Mouse (Mus musculus) forebrain, embryonic 13.5 days (tissue): ENCODE results near the gene Zfp933. TPM values are rescaled to one million over a fixed set of nuclear protein-coding genes. Genes with fewer than 3 reads are reported as not detected.
"Not testable (repeated sequence)": the region's sequence is repeated elsewhere in the genome, so short reads cannot be mapped to it uniquely, and the experiment has no call there.

Experiments
- ATAC-seq: fragments of 200-750 bp; cut with Nextera tagmentation; 2 replicates; pipeline ENCODE4 v1.8.0; 2017
- H3K27ac ChIP-seq: fragments of 300-500 bp; sonication (generic); 2 replicates; pipeline ENCODE4 v1.5.1; 2015; ENCODE audit warnings: inconsistent platforms, mild to moderate bottlenecking, moderate library complexity
- H3K27me3 ChIP-seq: fragments of 300-500 bp; sonication (generic); 2 replicates; pipeline ENCODE4 v1.6.1; 2015; ENCODE audit warnings: mild to moderate bottlenecking, inconsistent platforms
- H3K36me3 ChIP-seq: fragments of 300-500 bp; sonication (generic); 2 replicates; pipeline ENCODE4 v1.6.1; 2015; ENCODE audit warnings: mild to moderate bottlenecking, inconsistent platforms; ENCODE audit not compliant: poor library complexity, severe bottlenecking
- H3K4me1 ChIP-seq: fragments of 300-500 bp; sonication (generic); 2 replicates; pipeline ENCODE4 v1.6.1; 2015; ENCODE audit warnings: inconsistent platforms
- H3K4me2 ChIP-seq: fragments of 300-500 bp; sonication (generic); 2 replicates; pipeline ENCODE4 v1.6.1; 2015; ENCODE audit warnings: inconsistent platforms, mild to moderate bottlenecking, moderate library complexity
- H3K4me3 ChIP-seq: fragments of 300-500 bp; sonication (generic); 2 replicates; pipeline ENCODE4 v1.5.1; 2015; ENCODE audit warnings: mild to moderate bottlenecking, inconsistent platforms
- H3K9ac ChIP-seq: fragments of 300-500 bp; sonication (generic); 2 replicates; pipeline ENCODE4 v1.6.1; 2015; ENCODE audit warnings: mild to moderate bottlenecking, inconsistent platforms
- H3K9me3 ChIP-seq: fragments of 300-500 bp; sonication (generic); replicated peaks from 2 replicates; pipeline ENCODE4 v1.6.1; 2016; ENCODE audit warnings: inconsistent platforms
- WGBS: fragments of 180-500 bp; shearing (Covaris S2); methylation state at CpG from one replicate; pipeline ENCODE4 v1.1.7; 2015; 5-methylcytosine and 5-hydroxymethylcytosine counted together
- polyA plus RNA-seq: library from polyadenylated mRNA; unstranded; fragments of >200 nt; fragmentation: Nextera tagmentation; extraction: Ambion mirVana; gene quantifications from 2 replicates; pipeline ENCODE4 v1.2.1, GENCODE M21; 2015

Zfp933 gene
- polyA plus RNA-seq, 1 experiment from 2014 or later, result 6.6 TPM

- no peaks in the 10 kb centered on the region for H3K4me1 ChIP-seq
- no peak overlapping the region for H3K4me2 ChIP-seq
- H3K9me3 ChIP-seq, result no peaks in the 10 kb centered on the region
- H3K27me3 ChIP-seq, result no peaks in the 10 kb centered on the region
- H3K36me3 ChIP-seq, result peaks cover 94% of the 10 kb centered on the region
- no peak overlapping the region for H3K9ac ChIP-seq
- no peak overlapping the region for H3K27ac ChIP-seq
- no peak for ATAC-seq
- no peak overlapping the region for H3K4me3 ChIP-seq
- WGBS, result 81% methylated on average over 2 of the region's 2 CpGs
These were observed 31.3 kb upstream of the Zfp933 start for GRCm38 (mm10) chr4:147879456-147879855.

- H3K27ac ChIP-seq, result no peak overlapping the region
- WGBS, result 95% methylated on average over 9 of the region's 9 CpGs
- ATAC-seq, result no peak
- H3K9me3 ChIP-seq, result no peaks in the 10 kb centered on the region
- no peaks in the 10 kb centered on the region for H3K4me1 ChIP-seq
- no peak overlapping the region for H3K4me2 ChIP-seq
- H3K27me3 ChIP-seq, result no peaks in the 10 kb centered on the region
- peaks cover 95% of the 10 kb centered on the region for H3K36me3 ChIP-seq
- no peak overlapping the region for H3K9ac ChIP-seq
- no peak overlapping the region for H3K4me3 ChIP-seq
These were observed 30.4 kb upstream of the Zfp933 start for GRCm38 (mm10) chr4:147878537-147878936.

GRCm38 (mm10) chr4:147875852-147876575 is 27.8 kb upstream of the Zfp933 start:
- Histone ChIP-seq H3K27me3 (no peaks in the 10 kb centered on the region), H3K36me3 (peaks cover 93% of the 10 kb centered on the region), H3K4me1 (no peaks in the 10 kb centered on the region), H3K9ac (no peak overlapping the region), H3K4me3 (no peak overlapping the region), H3K27ac (no peak overlapping the region), H3K4me2 (no peak overlapping the region), H3K9me3 (no peaks in the 10 kb centered on the region)
- ATAC-seq, result no peak
- 93% methylated on average over 4 of the region's 4 CpGs for WGBS

- no peak for ATAC-seq
- H3K9ac ChIP-seq, result peak overlapping the region; percentile 74
- peak overlapping the region; percentile 91 for H3K4me2 ChIP-seq
- H3K4me3 ChIP-seq, result peak overlapping the region; percentile 86
- peaks cover 53% of the 10 kb centered on the region for H3K36me3 ChIP-seq
- peaks cover 26% of the 10 kb centered on the region for H3K4me1 ChIP-seq
- no peaks in the 10 kb centered on the region for H3K27me3 ChIP-seq
- no peak overlapping the region; the same call in 1 of the 2 replicates for H3K27ac ChIP-seq
- no peaks in the 10 kb centered on the region for H3K9me3 ChIP-seq
- WGBS, result 16% methylated on average over 5 of the region's 5 CpGs
These were observed 21.1 kb upstream of the Zfp933 start for GRCm38 (mm10) chr4:147869238-147869637.

GRCm38 (mm10) chr4:147868450-147869031 is 20.4 kb upstream of the Zfp933 start, which contains the start of the genes Miip and Fv1:
Miip (minus strand) TSS chr4:147868816.
Fv1 (plus strand) TSS chr4:147868979.
- no peaks in the 10 kb centered on the region for H3K9me3 ChIP-seq
- under 1% methylated on average over 30 of the region's 30 CpGs for WGBS
- ATAC-seq, result peak; percentile 98
- H3K27ac ChIP-seq, result peak within 1 kb of the TSS; percentile 80
- H3K27me3 ChIP-seq, result no peaks in the 10 kb centered on the region
- H3K9ac ChIP-seq, result peak within 1 kb of the TSS; percentile 87
- H3K4me2 ChIP-seq, result peak within 1 kb of the TSS; percentile 91
- peaks cover 26% of the 10 kb centered on the region for H3K4me1 ChIP-seq
- peak within 1 kb of the TSS; percentile 86 for H3K4me3 ChIP-seq
- peaks cover 52% of the 10 kb centered on the region for H3K36me3 ChIP-seq

DNA sequence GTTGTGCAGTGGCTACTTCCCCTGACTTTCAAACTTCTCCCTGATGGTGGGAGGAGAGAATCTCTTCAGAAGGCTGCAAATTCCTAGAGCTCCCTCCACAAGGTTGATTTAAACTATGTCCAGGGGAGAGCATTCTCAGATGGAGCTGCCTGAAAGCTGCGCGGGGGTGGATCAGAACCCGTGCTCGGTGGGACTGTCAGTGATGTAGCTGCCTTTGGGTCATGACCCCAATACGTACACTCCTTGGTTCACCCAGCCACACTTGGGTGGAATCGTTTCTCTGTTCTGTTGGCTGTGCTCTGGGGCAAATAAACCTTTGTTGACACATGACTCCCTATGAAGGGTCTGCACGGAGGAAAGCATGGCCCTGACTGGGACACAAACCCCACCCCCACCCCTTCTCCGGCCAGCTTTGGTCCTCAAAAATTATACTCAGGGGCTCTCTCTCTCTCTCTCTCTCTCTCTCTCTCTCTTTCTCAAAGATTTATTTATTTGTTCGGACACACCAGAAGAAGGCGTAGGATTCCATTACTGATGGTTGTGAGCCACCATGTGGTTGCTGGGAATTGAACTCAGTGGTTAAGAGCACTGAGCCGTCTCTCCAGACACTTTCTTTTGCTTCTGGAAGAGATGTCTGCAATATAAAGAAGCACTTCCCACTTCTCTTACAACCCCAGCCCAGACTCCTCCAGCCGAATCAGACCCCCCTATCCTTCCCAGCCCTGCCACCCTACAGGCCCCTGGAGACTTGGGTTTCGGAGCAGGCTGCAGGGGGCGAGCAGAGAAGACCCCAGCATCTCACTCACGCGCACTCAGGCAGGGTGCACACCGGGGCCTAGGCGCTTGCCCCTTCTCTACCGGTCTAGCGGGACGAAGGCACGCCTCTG is 19.6 kb upstream of the Zfp933 start:
- H3K4me3 ChIP-seq, result peak overlapping the region; percentile 86
- WGBS, result 9% methylated on average over 22 of the region's 22 CpGs
- H3K4me2 ChIP-seq, result peak overlapping the region; percentile 91
- peaks cover 52% of the 10 kb centered on the region for H3K36me3 ChIP-seq
- peak overlapping the region; percentile 87 for H3K9ac ChIP-seq
- peaks cover 26% of the 10 kb centered on the region for H3K4me1 ChIP-seq
- H3K27me3 ChIP-seq, result no peaks in the 10 kb centered on the region
- H3K9me3 ChIP-seq, result no peaks in the 10 kb centered on the region
- peak; percentile 3 for ATAC-seq
- H3K27ac ChIP-seq, result peak overlapping the region; percentile 80

DNA sequence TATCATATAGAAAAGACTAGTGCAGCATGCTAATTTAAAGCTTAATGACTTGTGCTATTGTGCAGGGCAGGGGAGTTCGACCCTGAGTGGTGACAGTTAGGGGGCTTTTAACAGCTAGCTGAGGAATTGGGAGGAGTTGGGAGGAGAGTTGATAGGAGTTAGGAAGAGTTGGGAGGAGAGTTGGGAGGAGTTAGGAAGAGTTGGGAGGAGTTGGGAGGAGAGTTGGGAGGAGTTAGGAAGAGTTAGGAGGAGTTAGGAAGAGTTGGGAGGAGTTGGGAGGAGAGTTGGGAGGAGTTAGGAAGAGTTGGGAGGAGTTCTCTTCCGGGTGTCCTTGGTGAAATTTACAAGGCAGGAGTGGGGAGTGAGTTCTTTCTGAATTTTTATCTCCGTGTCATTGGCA is 18.6 kb upstream of the Zfp933 start:
- not testable (repeated sequence) for H3K4me3 ChIP-seq, H3K27ac ChIP-seq, H3K9me3 ChIP-seq, ATAC-seq, H3K4me2 ChIP-seq, H3K27me3 ChIP-seq, H3K9ac ChIP-seq
- peaks cover 26% of the 10 kb centered on the region for H3K4me1 ChIP-seq
- 62% methylated on average over 3 of the region's 3 CpGs for WGBS
- H3K36me3 ChIP-seq, result peaks cover 52% of the 10 kb centered on the region

GRCm38 (mm10) chr4:147866056-147866455 is 17.9 kb upstream of the Zfp933 start:
- Histone ChIP-seq H3K4me3 (no peak overlapping the region), H3K9ac (no peak overlapping the region), H3K4me1 (peaks cover 26% of the 10 kb centered on the region), H3K27me3 (no peaks in the 10 kb centered on the region), H3K9me3 (no peaks in the 10 kb centered on the region), H3K27ac (no peak overlapping the region), H3K4me2 (no peak overlapping the region), H3K36me3 (peaks cover 54% of the 10 kb centered on the region)
- 95% methylated on average over 9 of the region's 9 CpGs for WGBS
- ATAC-seq, result no peak

- no peak for ATAC-seq
- Histone ChIP-seq H3K27ac (no peak overlapping the region), H3K4me2 (no peak overlapping the region), H3K27me3 (no peaks in the 10 kb centered on the region), H3K36me3 (peaks cover 56% of the 10 kb centered on the region), H3K4me3 (no peak overlapping the region), H3K4me1 (peaks cover 26% of the 10 kb centered on the region), H3K9me3 (no peaks in the 10 kb centered on the region), H3K9ac (no peak overlapping the region)
- WGBS, result 94% methylated on average over 6 of the region's 6 CpGs
These were observed 17.5 kb upstream of the Zfp933 start for GRCm38 (mm10) chr4:147865651-147866050.

GRCm38 (mm10) chr4:147862051-147862450 is 13.9 kb upstream of the Zfp933 start:
- peaks cover 2% of the 10 kb centered on the region for H3K4me1 ChIP-seq
- peaks cover 63% of the 10 kb centered on the region for H3K36me3 ChIP-seq
- no peaks in the 10 kb centered on the region for H3K27me3 ChIP-seq
- H3K9me3 ChIP-seq, result no peaks in the 10 kb centered on the region
- 92% methylated on average over 3 of the region's 3 CpGs for WGBS
- no peak overlapping the region for H3K27ac ChIP-seq
- ATAC-seq, result no peak
- no peak overlapping the region for H3K9ac ChIP-seq
- H3K4me3 ChIP-seq, result no peak overlapping the region
- no peak overlapping the region for H3K4me2 ChIP-seq

- 76% methylated on average over 2 of the region's 2 CpGs for WGBS
- H3K9me3 ChIP-seq, result no peaks in the 10 kb centered on the region
- no peak overlapping the region for H3K9ac ChIP-seq
- no peak for ATAC-seq
- H3K27me3 ChIP-seq, result no peaks in the 10 kb centered on the region
- H3K4me3 ChIP-seq, result no peak overlapping the region
- no peak overlapping the region for H3K27ac ChIP-seq
- H3K4me1 ChIP-seq, result peaks cover 12% of the 10 kb centered on the region
- H3K36me3 ChIP-seq, result peaks cover 8% of the 10 kb centered on the region
- no peak overlapping the region for H3K4me2 ChIP-seq
These were observed 2.6 kb upstream of the Zfp933 start for GRCm38 (mm10) chr4:147850776-147851175.

DNA sequence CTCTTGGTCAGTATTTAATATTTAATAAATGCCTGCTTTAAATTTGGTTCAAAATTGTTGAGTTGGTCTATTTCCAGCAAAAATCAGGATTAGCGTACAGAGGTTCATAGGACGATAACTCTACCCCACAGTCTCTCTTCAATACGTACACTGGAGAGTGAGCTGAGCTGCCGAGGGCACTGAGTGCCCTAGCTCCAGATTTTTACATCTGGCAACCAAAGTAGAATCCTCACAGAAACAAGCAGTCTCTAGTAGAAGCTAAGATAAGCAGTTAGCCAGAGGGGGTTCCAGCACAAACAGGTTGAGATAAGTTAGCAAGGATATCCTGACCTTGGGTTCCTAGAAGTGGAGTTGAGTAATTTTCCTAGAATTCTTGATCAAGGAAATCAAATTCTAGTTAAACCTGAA is 422 bp upstream of the Zfp933 start:
- Histone ChIP-seq H3K4me3 (peak overlapping the region; percentile 81), H3K9me3 (peaks cover 8% of the 10 kb centered on the region; the same call in 1 of the 2 replicates), H3K9ac (peak overlapping the region; percentile 69), H3K27me3 (no peaks in the 10 kb centered on the region), H3K4me2 (peak overlapping the region; percentile 65), H3K27ac (no peak overlapping the region), H3K36me3 (peaks cover 29% of the 10 kb centered on the region), H3K4me1 (peaks cover 12% of the 10 kb centered on the region)
- WGBS, result 2% methylated on average over 4 of the region's 4 CpGs
- ATAC-seq, result peak; percentile 73
